Mouse (Mus musculus) stomach, embryonic 15.5 days (tissue): Measurements from ENCODE around the gene Zfp781. TPM values are rescaled to one million over a fixed set of nuclear protein-coding genes. Genes with fewer than 3 reads are reported as not detected.
"Not testable (repeated sequence)": the region's sequence is repeated elsewhere in the genome, so short reads cannot be mapped to it uniquely, and the experiment has no call there.

ENCODE experiments used
- ATAC-seq: fragments of 200-750 bp; cut with Nextera tagmentation; 2 replicates; pipeline ENCODE4 v1.8.0; 2017; ENCODE audit warnings: low read depth, moderate number of reproducible peaks, moderate TSS enrichment; ENCODE audit not compliant: insufficient read depth, low FRiP score
- H3K27ac ChIP-seq: fragments of 300-500 bp; sonication (generic); 2 replicates; pipeline ENCODE4 v1.5.1; 2015; ENCODE audit warnings: mild to moderate bottlenecking, inconsistent platforms
- H3K27me3 ChIP-seq: fragments of 300-500 bp; sonication (generic); replicated peaks from 2 replicates; pipeline ENCODE4 v1.6.1; 2015; ENCODE audit warnings: inconsistent platforms
- H3K36me3 ChIP-seq: fragments of 300-500 bp; sonication (generic); 2 replicates; pipeline ENCODE4 v1.6.1; 2015; ENCODE audit warnings: inconsistent platforms
- H3K4me1 ChIP-seq: fragments of 300-500 bp; sonication (generic); 2 replicates; pipeline ENCODE4 v1.6.1; 2015; ENCODE audit warnings: inconsistent platforms
- H3K4me2 ChIP-seq: fragments of 300-500 bp; sonication (generic); 2 replicates; pipeline ENCODE4 v1.6.1; 2015; ENCODE audit warnings: mild to moderate bottlenecking, inconsistent platforms
- H3K4me3 ChIP-seq: fragments of 300-500 bp; sonication (generic); replicated peaks from 2 replicates; pipeline ENCODE4 v1.5.1; 2015; ENCODE audit warnings: inconsistent platforms
- H3K9ac ChIP-seq: fragments of 300-500 bp; sonication (generic); 2 replicates; pipeline ENCODE4 v1.6.1; 2015; ENCODE audit warnings: inconsistent platforms
- H3K9me3 ChIP-seq: fragments of 300-500 bp; sonication (generic); 2 replicates; pipeline ENCODE4 v1.6.1; 2016; ENCODE audit warnings: inconsistent platforms
- WGBS: fragments of 180-500 bp; shearing (Covaris S2); methylation state at CpG from one replicate; pipeline ENCODE4 v1.1.7; 2015; 5-methylcytosine and 5-hydroxymethylcytosine counted together
- polyA plus RNA-seq: library from polyadenylated mRNA; unstranded; fragments of >200 nt; fragmentation: Nextera tagmentation; extraction: Ambion mirVana; gene quantifications from 2 replicates; pipeline ENCODE4 v1.2.1, GENCODE M21; 2015

The Zfp781 gene
- 2.5 and 3.2 TPM in 2 replicates for polyA plus RNA-seq

DNA sequence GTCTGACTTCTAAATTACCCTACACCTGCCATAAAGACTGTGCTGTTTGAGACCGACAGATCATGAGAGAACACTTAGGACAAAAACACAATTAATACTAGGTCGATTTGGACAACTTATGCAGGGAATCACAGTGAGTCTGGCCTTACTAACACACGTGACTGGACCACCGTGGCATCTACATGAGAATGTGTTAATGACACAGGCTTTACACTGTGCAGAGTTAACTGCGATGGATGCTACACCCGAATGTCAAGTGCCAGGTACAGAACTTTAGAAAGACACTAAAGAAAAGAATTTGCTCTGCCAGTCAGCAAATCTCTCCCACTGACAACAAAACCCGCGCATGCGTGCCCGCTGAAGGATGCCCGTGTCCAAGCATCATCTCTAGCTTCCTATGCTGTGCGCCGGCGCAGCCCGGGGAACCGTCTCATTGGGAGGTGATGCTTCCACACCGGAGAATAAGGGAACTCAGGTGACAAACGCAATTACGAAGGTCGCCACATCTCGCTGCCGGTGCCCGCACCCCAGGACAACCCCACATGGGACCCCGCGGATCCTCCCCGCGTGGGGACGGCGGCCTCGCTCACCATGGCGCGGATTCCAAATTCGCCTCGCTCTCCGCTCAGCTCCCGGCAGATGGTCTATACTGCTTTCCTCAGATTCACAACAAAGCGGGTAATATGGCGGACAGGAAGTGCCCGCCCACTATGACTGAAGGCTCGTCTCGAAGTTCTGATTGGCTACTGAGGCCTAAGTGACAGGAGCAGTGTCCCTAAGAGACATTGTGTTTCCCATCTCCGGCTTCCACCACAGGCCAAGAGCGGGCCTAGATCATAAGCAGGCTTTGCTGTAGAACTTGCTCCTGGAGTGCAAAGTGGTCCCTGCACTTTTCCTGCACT, at the start of gene Zfp781:
Zfp781 (minus strand) TSS at position 639 of the 902 bp plus-strand sequence.
- H3K27ac ChIP-seq, H3K4me1 ChIP-seq, H3K4me2 ChIP-seq, H3K36me3 ChIP-seq, H3K27me3 ChIP-seq, H3K9me3 ChIP-seq, H3K4me3 ChIP-seq, H3K9ac ChIP-seq: not testable (repeated sequence)
- no CpG with 5 or more reads among the region's 43 CpGs for WGBS
- ATAC-seq: peak; percentile 93

DNA sequence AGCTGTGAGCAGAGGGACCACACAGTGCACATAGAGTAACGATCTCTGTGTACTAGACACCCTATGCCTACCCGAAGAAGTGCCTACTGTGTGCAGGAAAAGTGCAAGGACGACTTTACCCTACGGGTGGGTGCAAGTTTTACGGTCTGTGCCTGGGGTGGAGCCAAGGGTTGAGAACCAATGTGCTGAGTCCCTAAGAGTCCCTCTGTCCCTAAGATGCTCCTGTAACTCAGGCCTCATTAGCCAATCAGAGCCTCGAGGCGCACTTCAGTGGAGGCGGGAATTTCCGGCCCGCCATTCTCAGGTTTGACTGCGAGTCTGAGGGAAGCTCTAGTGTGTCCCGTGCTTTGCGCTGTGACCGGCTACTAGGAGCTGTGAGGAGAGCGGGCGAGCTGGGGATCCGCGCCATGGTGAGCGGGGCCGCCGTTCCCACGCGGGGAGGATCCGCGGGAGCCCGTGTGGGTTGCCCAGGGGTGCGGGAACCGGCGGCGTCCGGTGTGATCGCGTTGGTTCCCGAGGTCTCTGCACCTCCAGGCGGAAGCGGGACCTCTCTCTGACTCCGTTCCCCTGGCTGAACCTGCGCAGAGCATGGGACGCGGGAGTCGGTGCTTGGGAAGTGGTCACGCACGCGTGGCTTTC, 48.2 kb upstream of the Zfp781 start:
- H3K4me3 ChIP-seq, H3K4me2 ChIP-seq, ATAC-seq, H3K27me3 ChIP-seq, H3K9me3 ChIP-seq, H3K9ac ChIP-seq, H3K4me1 ChIP-seq, H3K36me3 ChIP-seq, H3K27ac ChIP-seq: not testable (repeated sequence)
- WGBS: no CpG with 5 or more reads among the region's 44 CpGs

- WGBS: no CpG with 5 or more reads among the region's 3 CpGs
These were observed 451 bp upstream of the Zfp781 start for GRCm38 (mm10) chr10:81930744-81931118.

GRCm38 (mm10) chr10:81863409-81864407, 66.6 kb downstream of the Zfp781 start, which contains the start of gene Gm32687:
Gm32687 (plus strand) TSS chr10:81863934.
- WGBS: 24% methylated on average over 5 of the region's 49 CpGs
- H3K9ac ChIP-seq, H3K27ac ChIP-seq, H3K4me2 ChIP-seq, H3K27me3 ChIP-seq, H3K4me3 ChIP-seq, H3K36me3 ChIP-seq, H3K9me3 ChIP-seq, H3K4me1 ChIP-seq: not testable (repeated sequence)
- ATAC-seq: peak; percentile 100

More at GRCm38 (mm10) chr10:81930744-81931118, 451 bp upstream of the Zfp781 start:
- H3K4me2 ChIP-seq, H3K36me3 ChIP-seq, H3K27ac ChIP-seq, H3K4me3 ChIP-seq, H3K9me3 ChIP-seq, ATAC-seq, H3K4me1 ChIP-seq, H3K27me3 ChIP-seq, H3K9ac ChIP-seq: not testable (repeated sequence)

Other genes with a start within 250 kb of the Zfp781 start
- gene Zfp433, start 225.7 kb downstream of the Zfp781 start, polyA plus RNA-seq: 11.8 and 13.6 TPM in 2 replicates
- 6.7 and 6.9 TPM in 2 replicates for gene Gm3055, start 159.3 kb downstream of the Zfp781 start, polyA plus RNA-seq
- gene Gm4767, start 118.3 kb downstream of the Zfp781 start, polyA plus RNA-seq: 3.1 and 3.3 TPM in 2 replicates
- gene Gm32687, start 66.5 kb downstream of the Zfp781 start, polyA plus RNA-seq: 9.6 and 10.7 TPM in 2 replicates
- 12.9 and 13.8 TPM in 2 replicates for gene Zfp873, start 117.6 kb upstream of the Zfp781 start, polyA plus RNA-seq
- 4.2 and 5.0 TPM in 2 replicates for gene BC024063, start 152.9 kb upstream of the Zfp781 start, polyA plus RNA-seq
- gene AU041133, start 197.5 kb upstream of the Zfp781 start, polyA plus RNA-seq: 6.1 TPM in 2 replicates